Mouse (Mus musculus) limb, embryonic 10.5 days (tissue): Measurements from ENCODE around the gene Syngr4. TPM values are rescaled to one million over a fixed set of nuclear protein-coding genes. Genes with fewer than 3 reads are reported as not detected.
"Not testable (repeated sequence)": the region's sequence is repeated elsewhere in the genome, so short reads cannot be mapped to it uniquely, and the experiment has no call there.

Experiments
- DNase-seq: peaks from one replicate; pipeline ENCODE4 v3.0.0-alpha.2; 2017; ENCODE audit warnings: low spot score
- H3K27ac ChIP-seq: fragments of 300-500 bp; sonication (generic); 2 replicates; pipeline ENCODE4 v1.5.1; 2016; ENCODE audit warnings: mild to moderate bottlenecking
- H3K27me3 ChIP-seq: fragments of 300-500 bp; sonication (generic); 2 replicates; pipeline ENCODE4 v1.6.1; 2016; ENCODE audit warnings: low read depth, mild to moderate bottlenecking; ENCODE audit not compliant: poor library complexity, severe bottlenecking
- H3K36me3 ChIP-seq: fragments of 300-500 bp; sonication (generic); 2 replicates; pipeline ENCODE4 v1.6.1; 2016; ENCODE audit warnings: mild to moderate bottlenecking, moderate library complexity
- H3K4me1 ChIP-seq: fragments of 300-500 bp; sonication (generic); 2 replicates; pipeline ENCODE4 v1.6.1; 2016
- H3K4me3 ChIP-seq: fragments of 300-500 bp; sonication (generic); 2 replicates; pipeline ENCODE4 v1.5.1; 2016; ENCODE audit warnings: mild to moderate bottlenecking, moderate library complexity
- H3K9me3 ChIP-seq: fragments of 300-500 bp; sonication (generic); replicated peaks from 2 replicates; pipeline ENCODE4 v1.6.1; 2016; ENCODE audit warnings: mild to moderate bottlenecking
- WGBS: fragments of 180-500 bp; shearing (Covaris S2); methylation state at CpG from one replicate; pipeline ENCODE4 v1.1.7; 2016; 5-methylcytosine and 5-hydroxymethylcytosine counted together
- polyA plus RNA-seq: library from polyadenylated mRNA; unstranded; fragments of >200 nt; fragmentation: Nextera tagmentation; extraction: Ambion mirVana; gene quantifications from 2 replicates; pipeline ENCODE4 v1.2.1, GENCODE M21; 2016

The Syngr4 gene
- 1.4 and 1.5 TPM in 2 replicates for polyA plus RNA-seq

- WGBS = 1% methylated on average over 40 of the region's 40 CpGs
- H3K4me3 ChIP-seq = peak within 1 kb of the TSS; percentile 62
- 0 out of 2 replicates have a peak, but pooled peaks cover 5% of the 10 kb centered on the region for H3K27me3 ChIP-seq
- H3K4me1 ChIP-seq = peaks cover 18% of the 10 kb centered on the region
- peak within 1 kb of the TSS; percentile 89 for H3K27ac ChIP-seq
- peak; percentile 94 for DNase-seq
- H3K36me3 ChIP-seq = no peaks in the 10 kb centered on the region
- H3K9me3 ChIP-seq = no peaks in the 10 kb centered on the region
Observed at GRCm38 (mm10) chr7:45896517-45897257, at the start of gene Syngr4, which contains the start of gene Tmem143. TSS of gene Syngr4 (minus strand) at chr7:45896714. TSS of gene Tmem143 (plus strand) at chr7:45896941.

GRCm38 (mm10) chr7:45943280-45943679 is 46.8 kb upstream of the Syngr4 start:
- not testable (repeated sequence) for H3K9me3 ChIP-seq, H3K4me1 ChIP-seq, H3K27ac ChIP-seq, H3K4me3 ChIP-seq, DNase-seq, H3K36me3 ChIP-seq, H3K27me3 ChIP-seq
- WGBS = 63% methylated on average over 1 of the region's 1 CpGs

- Histone ChIP-seq H3K27me3 (no peaks in the 10 kb centered on the region), H3K9me3 (no peaks in the 10 kb centered on the region), H3K36me3 (no peaks in the 10 kb centered on the region), H3K4me1 (no peaks in the 10 kb centered on the region), H3K27ac (no peak overlapping the region), H3K4me3 (no peak overlapping the region)
- WGBS = 88% methylated on average over 9 of the region's 9 CpGs
- no peak for DNase-seq
Observed at GRCm38 (mm10) chr7:45941986-45942385, 45.5 kb upstream of the Syngr4 start.

- 71% methylated on average over 2 of the region's 2 CpGs for WGBS
Observed at GRCm38 (mm10) chr7:45939836-45940235, 43.3 kb upstream of the Syngr4 start.

GRCm38 (mm10) chr7:45935114-45935513 is 38.6 kb upstream of the Syngr4 start:
- Histone ChIP-seq H3K9me3 (no peaks in the 10 kb centered on the region), H3K36me3 (peaks cover 7% of the 10 kb centered on the region; the same call in 1 of the 2 replicates), H3K27ac (no peak overlapping the region), H3K4me3 (no peak overlapping the region), H3K4me1 (no peaks in the 10 kb centered on the region), H3K27me3 (no peaks in the 10 kb centered on the region)
- peak; percentile 77 for DNase-seq
- 44% methylated on average over 7 of the region's 7 CpGs for WGBS

More at GRCm38 (mm10) chr7:45939836-45940235, 43.3 kb upstream of the Syngr4 start:
- H3K27me3 ChIP-seq = no peaks in the 10 kb centered on the region
- no peak overlapping the region for H3K4me3 ChIP-seq
- DNase-seq = no peak
- H3K4me1 ChIP-seq = no peaks in the 10 kb centered on the region
- H3K9me3 ChIP-seq = no peaks in the 10 kb centered on the region
- no peak overlapping the region for H3K27ac ChIP-seq
- H3K36me3 ChIP-seq = no peaks in the 10 kb centered on the region

- H3K36me3 ChIP-seq, H3K4me1 ChIP-seq, H3K4me3 ChIP-seq, H3K9me3 ChIP-seq, DNase-seq, H3K27ac ChIP-seq: not testable (repeated sequence)
- WGBS = 96% methylated on average over 12 of the region's 12 CpGs
- H3K27me3 ChIP-seq = peaks cover 11% of the 10 kb centered on the region
Observed at GRCm38 (mm10) chr7:45933766-45934165, 37.3 kb upstream of the Syngr4 start.

GRCm38 (mm10) chr7:45929688-45930087 is 33.2 kb upstream of the Syngr4 start:
- H3K27me3 ChIP-seq = peaks cover 32% of the 10 kb centered on the region
- peaks cover 7% of the 10 kb centered on the region; the same call in 1 of the 2 replicates for H3K36me3 ChIP-seq
- H3K4me3 ChIP-seq = no peak overlapping the region
- no peak overlapping the region for H3K27ac ChIP-seq
- no peaks in the 10 kb centered on the region for H3K9me3 ChIP-seq
- H3K4me1 ChIP-seq = peaks cover 4% of the 10 kb centered on the region; the same call in 1 of the 2 replicates
- WGBS = 88% methylated on average over 1 of the region's 1 CpGs
- no peak for DNase-seq

GRCm38 (mm10) chr7:45928626-45929295 is 32.2 kb upstream of the Syngr4 start:
- no peak for DNase-seq
- WGBS = 15% methylated on average over 20 of the region's 23 CpGs
- peaks cover 14% of the 10 kb centered on the region for H3K4me1 ChIP-seq
- 0 out of 2 replicates have a peak overlapping the region, but pooled peaks have one; percentile 16 for H3K4me3 ChIP-seq
- no peaks in the 10 kb centered on the region for H3K9me3 ChIP-seq
- H3K27ac ChIP-seq = no peak overlapping the region
- peaks cover 32% of the 10 kb centered on the region for H3K27me3 ChIP-seq
- peaks cover 7% of the 10 kb centered on the region; the same call in 1 of the 2 replicates for H3K36me3 ChIP-seq

- H3K4me1 ChIP-seq = peaks cover 52% of the 10 kb centered on the region
- whole genome bisulfite sequencing = 8% methylated on average over 14 of the region's 14 CpGs
- H3K4me3 ChIP-seq = peak overlapping the region; percentile 56
- peak; percentile 52 for DNase-seq
- H3K27me3 ChIP-seq = peaks cover 27% of the 10 kb centered on the region
- H3K9me3 ChIP-seq = no peaks in the 10 kb centered on the region
- peak overlapping the region; percentile 91 for H3K27ac ChIP-seq
- no peaks in the 10 kb centered on the region for H3K36me3 ChIP-seq
Observed at GRCm38 (mm10) chr7:45924429-45924816, 27.9 kb upstream of the Syngr4 start.

GRCm38 (mm10) chr7:45923762-45924428 is 27.4 kb upstream of the Syngr4 start, which contains the start of gene Ccdc114:
TSS of gene Ccdc114 (plus strand) at chr7:45924072.
- peak; percentile 68 for DNase-seq
- WGBS = 4% methylated on average over 24 of the region's 24 CpGs
- Histone ChIP-seq H3K4me3 (peak within 1 kb of the TSS; percentile 56), H3K27me3 (peaks cover 22% of the 10 kb centered on the region), H3K36me3 (no peaks in the 10 kb centered on the region), H3K27ac (peak within 1 kb of the TSS; percentile 91), H3K9me3 (no peaks in the 10 kb centered on the region), H3K4me1 (peaks cover 55% of the 10 kb centered on the region)

GRCm38 (mm10) chr7:45922928-45923761 is 26.6 kb upstream of the Syngr4 start:
- peak overlapping the region; percentile 56 for H3K4me3 ChIP-seq
- peaks cover 14% of the 10 kb centered on the region for H3K27me3 ChIP-seq
- peak overlapping the region; percentile 91 for H3K27ac ChIP-seq
- DNase-seq = peak; percentile 95
- H3K4me1 ChIP-seq = peaks cover 53% of the 10 kb centered on the region
- under 1% methylated on average over 37 of the region's 37 CpGs for WGBS
- H3K36me3 ChIP-seq = no peaks in the 10 kb centered on the region
- H3K9me3 ChIP-seq = no peaks in the 10 kb centered on the region
